Mouse (Mus musculus) embryonic facial prominence, embryonic 15.5 days (tissue): ENCODE results near the gene Ppp3r1. TPM values are rescaled to one million over a fixed set of nuclear protein-coding genes. Genes with fewer than 3 reads are reported as not detected.

Source experiments
- ATAC-seq: fragments of 200-750 bp; cut with Nextera tagmentation; 2 replicates; pipeline ENCODE4 v1.8.0; 2017; ENCODE audit warnings: low read depth, moderate TSS enrichment; ENCODE audit not compliant: insufficient number of reproducible peaks, low FRiP score, low TSS enrichment
- H3K27ac ChIP-seq: fragments of 300-500 bp; sonication (generic); replicated peaks from 2 replicates; pipeline ENCODE4 v1.5.1; 2015; ENCODE audit warnings: mild to moderate bottlenecking, inconsistent platforms
- H3K27me3 ChIP-seq: fragments of 300-500 bp; sonication (generic); 2 replicates; pipeline ENCODE4 v1.6.1; 2015; ENCODE audit warnings: inconsistent platforms
- H3K36me3 ChIP-seq: fragments of 300-500 bp; sonication (generic); 2 replicates; pipeline ENCODE4 v1.6.1; 2015; ENCODE audit warnings: mild to moderate bottlenecking, inconsistent platforms
- H3K4me1 ChIP-seq: fragments of 300-500 bp; sonication (generic); 2 replicates; pipeline ENCODE4 v1.6.1; 2015; ENCODE audit warnings: inconsistent platforms
- H3K4me2 ChIP-seq: fragments of 300-500 bp; sonication (generic); replicated peaks from 2 replicates; pipeline ENCODE4 v1.6.1; 2015; ENCODE audit warnings: mild to moderate bottlenecking, inconsistent platforms
- H3K4me3 ChIP-seq: fragments of 300-500 bp; sonication (generic); replicated peaks from 2 replicates; pipeline ENCODE4 v1.5.1; 2015; ENCODE audit warnings: mild to moderate bottlenecking, inconsistent platforms
- H3K9ac ChIP-seq: fragments of 300-500 bp; sonication (generic); 2 replicates; pipeline ENCODE4 v1.6.1; 2015; ENCODE audit warnings: inconsistent platforms
- H3K9me3 ChIP-seq: fragments of 300-500 bp; sonication (generic); replicated peaks from 2 replicates; pipeline ENCODE4 v1.6.1; 2016; ENCODE audit warnings: inconsistent platforms
- WGBS: fragments of 180-500 bp; shearing (Covaris S2); methylation state at CpG from one replicate; pipeline ENCODE4 v1.1.7; 2015; 5-methylcytosine and 5-hydroxymethylcytosine counted together
- polyA plus RNA-seq: library from polyadenylated mRNA; unstranded; fragments of >200 nt; fragmentation: Nextera tagmentation; extraction: Ambion mirVana; gene quantifications from 2 replicates; pipeline ENCODE4 v1.2.1, GENCODE M21; 2015

The Ppp3r1 gene
- 99.4 and 100 TPM in 2 replicates for polyA plus RNA-seq

GRCm38 (mm10) chr11:17158858-17159737 lies at the start of gene Ppp3r1:
Gene Ppp3r1 (plus strand): TSS chr11:17159263.
- H3K4me2 ChIP-seq = peak within 1 kb of the TSS; percentile 65
- peak within 1 kb of the TSS; percentile 98 for H3K4me3 ChIP-seq
- H3K9me3 ChIP-seq = no peaks in the 10 kb centered on the region
- H3K27ac ChIP-seq = peak within 1 kb of the TSS; percentile 98
- WGBS = under 1% methylated on average over 89 of the region's 89 CpGs
- peak; percentile 98 for ATAC-seq
- peak within 1 kb of the TSS; percentile 96 for H3K9ac ChIP-seq
- no peaks in the 10 kb centered on the region for H3K36me3 ChIP-seq
- H3K4me1 ChIP-seq = peaks cover 13% of the 10 kb centered on the region; the same call in 1 of the 2 replicates
- no peaks in the 10 kb centered on the region for H3K27me3 ChIP-seq

- no peak overlapping the region for H3K4me3 ChIP-seq
- H3K4me2 ChIP-seq = no peak overlapping the region
- H3K27me3 ChIP-seq = no peaks in the 10 kb centered on the region
- no peak overlapping the region for H3K9ac ChIP-seq
- H3K4me1 ChIP-seq = no peaks in the 10 kb centered on the region
- 84% methylated on average over 1 of the region's 1 CpGs for WGBS
- H3K36me3 ChIP-seq = no peaks in the 10 kb centered on the region
- no peaks in the 10 kb centered on the region for H3K9me3 ChIP-seq
- no peak overlapping the region for H3K27ac ChIP-seq
- ATAC-seq = no peak
These were observed 46.5 kb upstream of the Ppp3r1 start for GRCm38 (mm10) chr11:17112419-17113090.

- H3K27ac ChIP-seq = no peak overlapping the region
- no peaks in the 10 kb centered on the region for H3K9me3 ChIP-seq
- no peaks in the 10 kb centered on the region for H3K4me1 ChIP-seq
- H3K9ac ChIP-seq = no peak overlapping the region
- no peak overlapping the region for H3K4me3 ChIP-seq
- 53% methylated on average over 2 of the region's 2 CpGs for WGBS
- peak; percentile 51; the same call in 1 of the 2 replicates for ATAC-seq
- no peaks in the 10 kb centered on the region for H3K36me3 ChIP-seq
- H3K27me3 ChIP-seq = no peaks in the 10 kb centered on the region
- H3K4me2 ChIP-seq = no peak overlapping the region
These were observed 32.6 kb upstream of the Ppp3r1 start for GRCm38 (mm10) chr11:17126418-17126817.

GRCm38 (mm10) chr11:17135638-17136037 lies 23.4 kb upstream of the Ppp3r1 start:
- ATAC-seq = peak; percentile 65

GRCm38 (mm10) chr11:17138306-17139033 lies 20.6 kb upstream of the Ppp3r1 start:
- H3K9me3 ChIP-seq = no peaks in the 10 kb centered on the region
- ATAC-seq = no peak
- no peaks in the 10 kb centered on the region for H3K36me3 ChIP-seq
- H3K4me3 ChIP-seq = no peak overlapping the region
- no peak overlapping the region for H3K4me2 ChIP-seq
- H3K27ac ChIP-seq = no peak overlapping the region
- H3K9ac ChIP-seq = no peak overlapping the region
- no peaks in the 10 kb centered on the region for H3K4me1 ChIP-seq
- 55% methylated on average over 6 of the region's 6 CpGs for WGBS
- no peaks in the 10 kb centered on the region for H3K27me3 ChIP-seq

More at GRCm38 (mm10) chr11:17135638-17136037, 23.4 kb upstream of the Ppp3r1 start:
- WGBS = 27% methylated on average over 6 of the region's 6 CpGs
- Histone ChIP-seq H3K36me3 (no peaks in the 10 kb centered on the region), H3K9me3 (no peaks in the 10 kb centered on the region), H3K27ac (no peak overlapping the region), H3K27me3 (no peaks in the 10 kb centered on the region), H3K4me3 (no peak overlapping the region), H3K4me2 (no peak overlapping the region), H3K4me1 (no peaks in the 10 kb centered on the region), H3K9ac (no peak overlapping the region)

GRCm38 (mm10) chr11:17159738-17160241 lies 727 bp downstream of the Ppp3r1 start:
- ATAC-seq = peak; percentile 45
- Histone ChIP-seq H3K4me3 (peak overlapping the region; percentile 98), H3K27me3 (no peaks in the 10 kb centered on the region), H3K4me2 (peak overlapping the region; percentile 65), H3K27ac (peak overlapping the region; percentile 98), H3K9me3 (no peaks in the 10 kb centered on the region), H3K36me3 (no peaks in the 10 kb centered on the region), H3K9ac (peak overlapping the region; percentile 96), H3K4me1 (peaks cover 13% of the 10 kb centered on the region; the same call in 1 of the 2 replicates)
- WGBS = under 1% methylated on average over 45 of the region's 46 CpGs

GRCm38 (mm10) chr11:17160242-17160641 lies 1.2 kb downstream of the Ppp3r1 start:
- Histone ChIP-seq H3K4me3 (peak overlapping the region; percentile 98), H3K36me3 (no peaks in the 10 kb centered on the region), H3K4me1 (peaks cover 13% of the 10 kb centered on the region; the same call in 1 of the 2 replicates), H3K27me3 (no peaks in the 10 kb centered on the region), H3K9ac (peak overlapping the region; percentile 96), H3K9me3 (no peaks in the 10 kb centered on the region), H3K27ac (peak overlapping the region; percentile 98), H3K4me2 (peak overlapping the region; percentile 65)
- ATAC-seq = no peak
- WGBS = under 1% methylated on average over 12 of the region's 12 CpGs

- WGBS = 87% methylated on average over 1 of the region's 1 CpGs
- Histone ChIP-seq H3K27ac (no peak overlapping the region), H3K4me3 (no peak overlapping the region), H3K27me3 (no peaks in the 10 kb centered on the region), H3K4me1 (peaks cover 18% of the 10 kb centered on the region; the same call in 1 of the 2 replicates), H3K9ac (no peak overlapping the region), H3K4me2 (no peak overlapping the region), H3K9me3 (no peaks in the 10 kb centered on the region), H3K36me3 (no peaks in the 10 kb centered on the region)
- no peak for ATAC-seq
These were observed 4.9 kb downstream of the Ppp3r1 start for GRCm38 (mm10) chr11:17163956-17164355.

GRCm38 (mm10) chr11:17166627-17167026 lies 7.6 kb downstream of the Ppp3r1 start:
- H3K4me3 ChIP-seq = no peak overlapping the region
- no peaks in the 10 kb centered on the region for H3K36me3 ChIP-seq
- no peak overlapping the region for H3K4me2 ChIP-seq
- H3K27me3 ChIP-seq = no peaks in the 10 kb centered on the region
- no peak for ATAC-seq
- 88% methylated on average over 7 of the region's 7 CpGs for WGBS
- H3K9ac ChIP-seq = no peak overlapping the region
- no peak overlapping the region for H3K27ac ChIP-seq
- no peaks in the 10 kb centered on the region for H3K9me3 ChIP-seq
- H3K4me1 ChIP-seq = peaks cover 6% of the 10 kb centered on the region; the same call in 1 of the 2 replicates

- Histone ChIP-seq H3K27me3 (no peaks in the 10 kb centered on the region), H3K9me3 (no peaks in the 10 kb centered on the region), H3K4me1 (peaks cover 5% of the 10 kb centered on the region; the same call in 1 of the 2 replicates), H3K4me2 (no peak overlapping the region), H3K9ac (no peak overlapping the region), H3K4me3 (no peak overlapping the region), H3K27ac (no peak overlapping the region), H3K36me3 (peaks cover 12% of the 10 kb centered on the region; the same call in 1 of the 2 replicates)
- ATAC-seq = no peak
- WGBS = 74% methylated on average over 2 of the region's 2 CpGs
These were observed 10.2 kb downstream of the Ppp3r1 start for GRCm38 (mm10) chr11:17169262-17169661.
